Mouse (Mus musculus) spleen, postnatal 14 days (tissue): ENCODE results near the gene Limch1.

Experiments
- DNase-seq, 2 experiments: peaks; one replicate each; pipeline ENCODE4 v3.0.0; 2021 to 2022; ENCODE audit warnings: low spot score in 2 of 2

Gene Limch1

GRCm38 (mm10) chr5:67099393-67100271 lies 354.0 kb downstream of the Limch1 start:
- DNase-seq, result no peak

- DNase-seq, result no peak
Measured at GRCm38 (mm10) chr5:67100564-67101394, 355.2 kb downstream of the Limch1 start.

GRCm38 (mm10) chr5:67101395-67101760 lies 355.8 kb downstream of the Limch1 start:
- DNase-seq, result no peak

- no peak for DNase-seq
Measured at GRCm38 (mm10) chr5:67101793-67102600, 356.4 kb downstream of the Limch1 start.

- DNase-seq, result no peak
Measured at GRCm38 (mm10) chr5:67103016-67103415, 357.4 kb downstream of the Limch1 start.

GRCm38 (mm10) chr5:67106261-67106660 lies 360.6 kb downstream of the Limch1 start:
- no peak for DNase-seq
